Mouse (Mus musculus): ENCODE results near the gene Rassf1.
A peak's percentile ranks its signal among the peaks of the same experiment; 100 is the strongest.

The Rassf1 gene

DNA sequence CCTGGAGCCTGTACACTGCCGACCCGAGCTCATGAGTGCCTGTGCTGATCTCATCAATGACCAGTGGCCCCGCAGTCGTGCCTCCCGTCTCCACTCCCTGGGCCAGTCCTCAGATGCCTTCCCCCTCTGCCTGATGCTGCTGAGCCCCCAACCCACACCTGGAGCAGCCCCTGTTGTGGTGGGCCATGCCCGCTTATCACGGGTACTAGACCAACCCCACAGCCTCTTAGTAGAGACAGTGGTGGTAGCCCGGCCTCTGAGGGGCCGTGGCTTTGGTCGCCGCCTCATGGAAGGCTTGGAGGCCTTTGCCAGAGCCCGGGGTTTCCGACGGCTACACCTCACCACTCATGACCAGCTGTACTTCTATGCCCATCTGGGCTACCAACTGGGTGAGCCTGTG is 31.8 kb downstream of the Rassf1 start:
- DNase-seq = no peak

DNA sequence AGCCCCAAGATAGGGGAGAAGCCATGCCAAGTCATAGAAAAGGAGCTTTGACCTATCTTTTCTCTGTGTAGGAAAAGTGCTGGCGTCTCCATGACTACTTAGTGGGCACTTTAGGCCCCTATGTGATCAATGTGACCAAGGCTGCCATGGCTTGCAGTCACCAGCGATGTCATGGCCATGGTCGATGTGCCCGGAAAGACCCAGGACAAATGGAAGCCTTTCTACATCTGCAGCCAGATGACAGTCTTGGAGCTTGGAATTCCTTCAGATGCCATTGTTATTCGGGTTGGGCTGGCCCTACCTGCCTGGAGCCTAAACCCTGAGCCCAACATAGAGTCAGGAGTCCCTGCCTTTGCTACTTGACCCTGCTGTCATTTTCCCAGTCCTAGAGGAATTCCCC is 35.1 kb downstream of the Rassf1 start:
- DNase-seq = no peak

DNA sequence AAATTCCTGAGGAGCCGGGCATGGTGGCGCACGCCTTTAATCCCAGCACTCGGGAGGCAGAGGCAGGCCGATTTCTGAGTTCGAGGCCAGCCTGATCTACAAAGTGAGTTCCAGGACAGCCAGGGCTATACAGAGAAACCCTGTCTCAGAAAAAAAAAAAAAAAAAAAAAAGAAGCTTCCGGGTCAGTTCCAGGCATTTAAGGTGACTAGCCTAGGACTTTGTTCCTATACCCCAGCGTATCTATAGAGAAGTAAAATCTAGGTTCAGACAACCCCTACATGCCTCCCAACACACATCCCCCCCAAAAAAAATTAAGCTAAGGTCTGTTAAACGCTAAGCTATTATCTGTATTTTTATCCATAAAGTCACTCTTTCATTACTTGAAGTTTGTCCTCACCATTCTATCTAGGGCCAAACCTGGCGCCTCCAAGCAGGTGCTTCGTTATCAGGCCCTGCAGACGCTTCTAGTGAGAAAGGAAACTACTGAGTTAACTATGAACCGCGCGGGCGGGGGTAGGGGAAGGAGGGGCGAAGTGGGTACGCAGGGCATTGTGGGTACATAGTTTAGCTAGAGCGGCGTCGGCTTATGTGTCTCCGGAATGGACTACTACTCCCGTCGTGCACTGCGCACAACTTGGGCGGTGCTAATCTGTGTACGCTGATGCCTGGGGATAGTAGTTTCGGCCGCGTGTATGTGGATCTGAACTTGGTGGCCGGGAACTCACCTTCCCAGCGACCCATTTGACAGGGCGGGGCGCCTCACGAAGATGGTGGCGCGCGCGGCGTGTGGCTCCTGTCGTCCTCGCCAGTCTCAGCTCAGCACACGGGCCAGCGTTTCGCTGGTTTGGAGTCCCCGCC is 35.8 kb downstream of the Rassf1 start, which contains the start of gene Ifrd2:
TSS of gene Ifrd2 (plus strand) at position 669 of the 859 bp plus-strand sequence.
- DNase-seq = peak; percentile 96

DNA sequence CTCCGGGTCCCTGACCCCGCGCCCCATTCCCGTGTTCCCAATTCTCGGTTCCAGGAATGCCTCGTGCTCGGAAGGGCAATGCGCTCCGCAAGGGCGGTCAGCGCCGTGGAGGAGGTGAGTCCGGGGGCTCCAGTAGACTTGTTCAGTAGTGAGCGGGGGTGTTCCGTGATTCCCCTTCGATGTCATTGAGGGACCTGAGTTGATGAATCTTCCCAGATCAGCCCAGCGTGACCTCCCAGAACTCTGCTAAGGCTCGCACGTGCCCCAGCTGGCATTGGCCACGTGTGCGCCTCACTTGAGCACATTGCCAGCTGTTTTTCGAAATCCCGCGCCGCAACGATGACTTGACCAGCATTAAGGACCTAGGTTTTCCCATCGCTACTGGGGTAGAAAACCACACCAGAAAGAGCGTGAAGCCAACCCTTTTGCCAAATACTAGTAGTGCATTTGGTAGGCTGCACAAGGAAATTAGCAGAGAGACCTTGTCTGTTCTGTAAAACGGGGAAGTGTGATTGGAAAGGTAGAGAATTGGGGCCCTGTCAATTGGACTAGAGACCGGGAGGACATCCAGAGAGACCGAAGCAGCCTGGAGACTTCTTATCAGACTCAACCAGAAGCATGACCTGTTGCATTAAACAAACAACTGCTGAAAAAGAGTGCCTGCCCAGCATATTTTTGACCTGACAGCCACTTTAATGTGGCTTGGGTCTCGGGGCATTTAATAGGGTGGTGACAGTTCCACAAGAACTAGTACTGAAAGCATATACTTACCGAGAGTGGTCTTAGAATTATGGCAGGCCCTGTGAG is 36.7 kb downstream of the Rassf1 start:
- DNase-seq = no peak

DNA sequence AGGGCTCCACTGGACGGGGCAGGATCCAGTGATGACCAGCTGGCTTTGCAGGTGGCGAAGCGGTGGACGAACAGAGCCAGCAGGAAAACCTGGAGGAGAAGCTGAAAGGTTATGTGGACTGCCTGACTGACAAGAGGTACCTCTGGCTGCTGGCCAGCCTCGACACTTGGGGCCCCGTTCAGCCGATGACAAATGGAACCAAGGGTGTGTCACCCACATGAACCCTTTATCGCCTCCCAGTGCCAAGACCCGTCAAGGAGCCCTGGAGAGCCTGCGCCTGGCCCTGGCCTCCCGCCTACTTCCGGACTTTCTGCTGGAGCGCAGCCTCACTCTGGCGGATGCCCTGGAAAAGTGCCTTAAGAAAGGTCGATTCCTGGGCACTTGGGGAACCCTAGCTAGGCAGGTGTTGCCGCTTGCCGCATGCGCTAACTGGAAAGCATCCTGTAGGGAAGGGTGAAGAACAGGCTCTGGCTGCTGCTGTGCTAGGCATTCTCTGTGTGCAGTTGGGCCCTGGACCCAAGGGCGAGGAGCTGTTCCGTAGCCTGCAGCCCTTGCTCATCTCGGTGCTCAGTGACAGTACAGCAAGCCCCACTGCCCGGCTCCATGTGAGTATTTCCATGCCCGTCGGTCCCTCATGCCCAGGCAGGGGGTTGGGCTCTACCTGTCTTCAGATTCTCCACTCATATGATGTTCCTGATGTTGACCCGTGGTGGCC is 38.9 kb downstream of the Rassf1 start:
- no peak for DNase-seq

DNA sequence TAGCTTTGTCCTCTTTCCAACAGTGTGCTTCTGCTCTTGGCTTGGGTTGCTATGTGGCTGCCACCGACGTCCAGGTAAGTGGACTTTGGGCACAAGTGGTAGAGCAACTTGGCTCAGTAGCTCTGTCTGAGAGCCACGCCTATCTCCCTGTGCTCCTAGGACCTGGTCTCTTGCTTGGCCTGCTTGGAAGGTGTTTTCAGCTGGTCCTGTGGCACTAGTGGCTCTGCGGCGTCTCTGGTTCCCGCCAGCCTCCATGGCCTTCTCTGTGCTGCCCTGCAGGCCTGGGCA is 39.4 kb downstream of the Rassf1 start:
- no peak for DNase-seq

DNA sequence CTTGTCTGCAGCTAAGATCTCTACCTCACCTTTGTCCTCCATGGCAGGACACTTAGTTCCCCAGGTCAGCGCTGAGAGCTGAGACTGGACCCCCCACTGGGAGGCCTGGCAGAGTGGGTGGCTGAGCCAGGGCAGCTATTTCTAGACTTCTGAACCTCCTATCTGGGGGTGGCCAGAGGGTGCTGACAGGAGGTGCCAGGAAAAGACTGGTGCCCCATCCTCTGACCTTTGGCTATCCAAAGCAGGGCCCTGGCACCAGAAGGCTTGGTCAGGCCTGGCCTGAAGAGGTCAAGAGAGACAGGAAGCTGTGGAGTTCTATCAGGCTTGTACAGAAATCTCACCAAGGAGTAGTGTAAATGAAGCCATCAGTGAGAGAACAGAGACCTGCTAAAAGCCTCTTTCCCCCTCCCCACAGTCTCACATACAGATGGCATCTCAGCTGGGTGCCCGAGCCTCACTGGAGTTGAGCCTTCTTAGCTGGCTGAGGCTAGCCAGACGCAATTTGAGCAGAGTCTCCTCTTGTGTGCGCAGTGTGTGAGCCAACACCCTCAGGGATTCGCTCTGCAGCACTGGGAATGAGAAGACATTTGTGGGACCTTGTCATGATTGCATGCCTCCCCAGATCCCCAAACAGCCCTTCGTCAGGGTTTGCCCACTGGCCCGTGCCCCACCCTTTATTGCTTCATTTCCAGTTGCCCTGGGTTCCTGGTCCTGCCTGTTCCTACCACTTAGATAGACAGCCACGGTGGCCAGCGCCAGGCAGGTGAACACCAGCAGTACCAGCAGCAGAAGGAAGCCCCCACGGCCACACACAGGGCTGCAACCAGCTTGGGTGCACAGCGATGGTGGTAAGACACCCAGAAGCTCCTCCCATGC is 42.0 kb downstream of the Rassf1 start:
- peak; percentile 84 for DNase-seq

DNA sequence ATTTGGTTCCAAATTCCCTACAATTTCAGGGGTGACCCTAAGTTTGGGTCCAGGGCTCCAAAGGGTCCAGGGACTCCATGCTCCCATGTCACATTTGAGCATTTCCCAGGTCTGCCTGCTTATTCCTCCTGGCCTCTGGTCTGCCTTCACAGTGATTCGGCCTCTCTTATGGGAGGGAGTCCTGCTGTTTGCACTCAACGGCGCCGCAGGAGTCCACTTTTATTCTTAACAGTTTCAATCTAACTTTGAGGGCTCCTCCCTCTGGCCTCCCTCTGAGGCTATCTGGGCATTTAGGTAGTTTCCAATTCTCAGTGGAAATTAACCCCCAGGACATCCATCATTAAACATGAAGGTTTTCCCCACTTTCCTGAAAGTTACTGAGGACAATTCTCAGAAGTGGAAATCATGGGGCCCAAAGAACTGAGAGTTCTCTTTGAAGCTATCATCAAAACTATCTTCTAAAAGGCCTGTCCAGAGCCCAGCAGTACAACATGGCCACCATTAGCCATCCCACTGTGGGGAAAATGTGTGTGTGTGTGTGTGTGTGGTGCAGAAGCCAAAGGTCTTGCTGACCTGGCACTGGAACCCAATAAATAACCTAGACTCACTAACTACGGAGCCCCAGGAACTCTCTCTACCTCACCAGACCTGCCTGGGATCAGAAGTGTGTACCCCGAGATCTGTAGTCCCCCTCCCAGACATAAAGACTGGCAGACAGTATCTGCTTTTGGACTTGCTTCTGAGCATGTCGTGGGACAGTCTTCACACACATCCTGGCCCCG is 43.1 kb downstream of the Rassf1 start:
- no peak for DNase-seq

DNA sequence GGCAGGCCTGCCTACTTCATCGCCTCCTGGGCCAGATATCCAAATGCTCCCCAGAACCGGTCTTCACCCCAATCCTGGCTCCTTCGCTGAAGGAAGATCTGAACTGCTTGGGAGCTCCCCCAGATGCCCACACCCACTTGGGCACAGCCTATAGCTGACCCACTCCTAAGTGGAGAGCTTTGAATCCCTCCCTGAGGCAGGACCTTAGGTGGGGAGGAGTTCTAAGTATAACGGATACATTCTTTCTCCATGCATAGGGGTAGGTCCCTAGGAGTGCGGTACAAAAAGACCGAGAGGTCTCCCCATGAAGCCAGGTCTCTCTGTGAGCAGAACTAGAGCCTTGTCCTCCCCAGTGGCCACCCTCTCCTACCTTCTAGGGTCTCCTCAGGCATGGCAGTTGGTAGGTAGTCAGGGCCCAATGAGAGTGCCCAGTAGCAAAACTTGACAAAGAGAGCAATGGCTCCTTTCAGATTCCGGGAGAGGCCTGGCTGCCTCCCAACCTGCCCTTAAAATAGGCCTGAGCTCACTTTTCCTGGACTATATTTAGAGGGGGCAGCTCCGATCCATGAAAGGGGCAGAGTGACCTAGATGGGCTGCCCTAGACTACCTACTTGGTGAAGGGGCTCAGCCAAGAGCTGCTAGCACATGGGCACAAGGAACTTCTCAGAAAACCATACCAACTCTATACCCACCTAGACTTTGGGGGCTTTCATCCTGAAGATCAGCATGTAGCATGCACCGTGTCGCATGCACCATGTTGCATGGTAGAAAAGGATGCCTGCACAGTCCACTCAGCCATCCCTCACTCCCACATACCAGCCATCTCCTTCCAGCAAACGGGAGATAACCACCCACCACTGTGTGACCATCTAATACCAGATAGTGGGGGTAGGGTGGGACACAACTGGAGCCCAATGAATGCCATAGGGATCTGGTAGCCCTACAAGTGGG is 45.5 kb downstream of the Rassf1 start:
- DNase-seq = no peak

DNA sequence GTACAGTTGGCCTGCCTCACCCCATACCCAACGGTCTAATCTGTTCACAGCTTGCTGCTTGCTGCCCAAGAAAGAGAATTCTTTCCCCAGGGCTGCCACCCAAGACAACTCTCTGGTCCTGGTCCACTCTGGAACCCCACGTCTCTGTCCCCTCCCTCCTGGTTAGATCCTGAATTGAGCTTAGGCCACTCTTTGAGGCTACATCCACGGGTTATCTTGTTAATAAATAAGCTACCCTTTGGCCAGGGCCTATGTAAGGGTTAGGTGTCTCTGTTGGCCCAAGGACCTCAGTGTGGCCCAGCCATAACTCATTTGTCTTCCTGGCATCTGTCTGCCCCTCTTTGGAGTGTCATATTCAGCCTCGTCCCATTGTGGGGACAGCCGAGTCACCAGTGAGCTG is 47.0 kb downstream of the Rassf1 start:
- no peak for DNase-seq

DNA sequence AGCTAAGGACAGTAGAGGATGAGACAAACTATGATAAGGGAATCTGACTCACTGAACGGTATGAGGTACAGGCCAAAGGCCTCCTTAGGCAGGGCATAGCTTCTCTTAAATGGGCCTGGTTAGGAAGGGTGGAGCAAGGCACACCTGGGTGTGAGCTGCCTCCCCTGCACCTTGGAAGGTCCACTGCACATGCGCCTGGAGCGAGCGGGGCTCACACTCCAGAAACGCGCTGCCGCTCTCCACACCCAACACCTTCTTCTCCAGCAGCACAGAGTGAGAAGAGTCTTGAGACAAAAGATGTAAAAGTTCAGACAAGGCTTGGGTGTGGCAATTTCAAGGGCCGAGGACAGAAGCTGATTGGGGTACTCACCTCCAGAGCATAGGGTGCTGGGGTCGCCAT is 48.1 kb downstream of the Rassf1 start:
- no peak for DNase-seq

DNA sequence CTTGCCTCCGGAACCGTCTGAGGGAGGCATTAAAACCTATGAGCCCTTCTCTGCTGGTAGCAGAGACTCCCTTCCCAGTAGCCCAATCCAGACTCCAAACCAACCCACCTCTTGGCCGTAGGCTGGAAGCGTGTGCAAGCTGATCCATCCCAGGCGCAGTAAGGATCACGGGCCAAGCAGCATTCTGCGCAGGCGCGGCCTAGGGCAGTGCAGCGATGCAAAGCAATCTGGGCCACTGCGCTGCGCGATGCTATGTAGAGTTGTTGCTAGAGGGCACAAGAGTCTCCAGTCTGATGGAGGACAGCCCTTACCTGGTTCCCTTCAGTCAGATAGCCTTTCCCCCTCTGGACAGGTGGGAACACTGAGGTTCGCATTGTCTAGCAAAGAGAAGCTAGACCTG is 48.5 kb downstream of the Rassf1 start:
- DNase-seq = no peak

DNA sequence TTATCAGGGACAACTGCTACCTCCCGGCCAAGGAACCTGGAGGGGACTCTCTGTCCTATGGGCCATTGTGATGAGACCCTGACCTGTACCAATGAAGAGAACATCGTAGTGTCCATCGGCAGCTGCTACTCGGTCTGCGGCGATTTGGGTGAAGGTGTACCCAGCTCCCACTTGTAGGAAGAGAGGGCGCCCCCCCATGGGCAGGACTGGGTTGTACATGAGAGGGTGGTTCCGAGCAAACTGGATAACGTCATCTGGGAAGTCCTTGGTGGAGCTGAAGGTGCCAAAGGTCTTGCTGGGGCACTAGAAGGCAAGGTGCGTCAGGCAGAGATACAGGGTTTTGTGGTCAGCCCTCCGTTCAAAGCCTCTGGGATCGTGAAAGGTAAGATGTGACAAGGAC is 49.4 kb downstream of the Rassf1 start:
- no peak for DNase-seq

DNA sequence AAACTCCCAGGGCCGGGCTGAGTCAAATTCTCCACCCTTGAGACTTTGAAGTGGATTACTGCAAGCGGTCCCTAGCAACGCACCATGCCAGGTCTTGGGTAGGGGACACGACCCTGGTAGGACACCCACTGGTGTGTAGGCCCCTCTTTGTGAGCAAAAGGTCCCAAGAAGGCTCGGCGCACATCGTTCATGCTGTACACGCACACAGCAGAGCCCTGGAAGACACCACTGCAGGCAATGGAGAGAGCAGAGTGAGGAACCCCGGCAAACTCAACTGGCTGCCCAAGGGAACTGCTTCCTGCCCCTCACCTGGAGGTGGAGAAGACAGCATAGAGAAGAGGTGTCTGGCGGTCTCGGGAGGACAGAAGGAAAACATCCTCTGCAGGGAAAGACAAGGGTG is 49.9 kb downstream of the Rassf1 start:
- DNase-seq = no peak

DNA sequence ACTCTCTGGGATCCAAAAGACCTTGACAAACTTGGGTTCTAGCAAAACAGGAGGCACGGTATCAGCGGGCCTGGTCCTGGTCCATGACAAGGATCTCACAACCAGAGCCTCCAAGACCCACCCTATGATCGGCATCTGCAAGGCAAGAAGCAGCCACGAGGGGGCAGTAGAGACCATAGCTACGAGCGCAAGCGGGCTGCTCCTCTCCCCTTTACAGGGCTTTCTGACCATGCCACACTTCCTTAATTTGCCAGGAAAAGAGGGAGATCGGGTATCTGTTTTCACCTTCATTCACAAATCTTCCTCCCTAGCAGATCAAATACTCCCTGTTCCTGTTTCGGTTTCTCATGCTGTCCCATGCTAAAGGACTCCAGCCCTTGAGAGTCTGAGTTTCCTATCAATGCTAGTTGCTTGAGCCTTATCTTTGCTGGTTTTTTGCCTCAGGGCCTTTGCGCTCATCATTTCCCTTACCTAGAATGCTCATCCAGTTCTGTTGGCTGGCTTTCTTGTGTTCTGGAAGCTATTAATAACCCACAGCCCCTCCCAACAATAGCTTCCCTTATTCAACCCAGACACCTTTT is 50.8 kb downstream of the Rassf1 start:
- DNase-seq = peak; percentile 94

DNA sequence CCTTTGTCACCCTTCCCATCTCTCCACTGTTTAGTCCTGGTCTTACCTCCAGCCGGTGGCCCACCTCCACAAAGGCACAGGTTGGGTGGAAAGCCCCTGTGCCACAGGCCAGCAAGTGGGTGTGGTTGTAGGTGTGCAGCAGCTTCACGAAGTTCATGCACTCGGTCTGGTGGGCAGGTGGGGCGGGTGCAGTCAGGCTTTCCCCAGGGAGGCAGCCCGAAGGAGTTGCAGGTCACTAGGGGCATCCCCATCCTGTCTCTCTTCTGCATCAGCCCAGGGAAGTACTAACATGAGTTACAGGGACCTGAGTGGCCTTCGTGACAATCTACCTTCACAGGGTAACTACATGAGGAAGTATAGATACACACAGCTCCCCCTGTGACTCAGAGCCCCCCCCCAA is 51.9 kb downstream of the Rassf1 start:
- DNase-seq = no peak

DNA sequence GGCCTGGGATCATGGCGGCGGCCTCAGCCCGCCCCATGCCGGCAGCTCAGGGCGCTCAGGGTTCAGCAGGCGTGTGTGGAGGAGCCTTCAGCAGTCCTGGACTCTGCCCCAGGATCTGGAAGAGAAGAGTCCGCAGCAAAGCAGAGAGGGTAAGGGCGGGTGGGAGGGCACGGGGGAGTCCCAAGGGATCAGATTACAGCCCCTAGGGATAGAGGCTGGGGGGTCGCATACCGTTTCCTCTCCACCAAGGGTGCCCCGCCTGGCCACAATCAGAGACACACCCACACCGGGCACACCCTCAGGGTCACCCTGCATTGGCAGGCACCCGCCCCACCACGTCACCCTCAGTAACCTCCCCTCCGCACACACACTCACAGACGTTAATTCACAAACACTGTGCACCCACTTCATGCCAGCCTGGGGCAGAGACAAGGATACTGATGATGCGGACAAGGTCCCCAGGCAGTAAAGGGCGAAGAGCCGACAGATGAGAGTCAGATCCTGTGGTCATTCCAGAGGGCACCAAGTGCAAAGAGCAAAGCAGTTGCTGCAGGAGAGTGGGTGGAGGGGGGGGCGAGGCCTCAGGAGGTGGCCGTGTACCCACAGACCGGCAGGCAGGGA is 53.8 kb downstream of the Rassf1 start:
- no peak for DNase-seq

DNA sequence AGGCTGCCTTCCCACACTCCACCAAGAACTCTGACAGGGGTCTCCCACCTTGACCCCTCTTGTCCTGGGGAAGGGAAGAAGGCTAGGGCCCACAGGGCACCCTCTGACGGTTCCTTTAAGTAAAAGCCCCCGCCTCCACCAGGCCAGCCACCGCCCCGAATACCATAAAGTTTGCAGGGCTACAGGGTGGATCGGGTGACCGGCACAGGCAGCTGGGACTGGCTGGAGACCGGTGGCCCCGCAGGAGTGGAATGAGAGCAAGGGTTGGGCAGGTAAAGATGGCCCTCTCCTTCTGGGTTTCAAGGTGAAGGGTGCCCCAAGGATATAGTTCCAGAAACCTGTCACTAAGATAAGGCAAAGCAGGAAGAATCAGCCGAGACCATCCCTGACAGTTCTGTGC is 55.2 kb downstream of the Rassf1 start:
- DNase-seq = no peak

DNA sequence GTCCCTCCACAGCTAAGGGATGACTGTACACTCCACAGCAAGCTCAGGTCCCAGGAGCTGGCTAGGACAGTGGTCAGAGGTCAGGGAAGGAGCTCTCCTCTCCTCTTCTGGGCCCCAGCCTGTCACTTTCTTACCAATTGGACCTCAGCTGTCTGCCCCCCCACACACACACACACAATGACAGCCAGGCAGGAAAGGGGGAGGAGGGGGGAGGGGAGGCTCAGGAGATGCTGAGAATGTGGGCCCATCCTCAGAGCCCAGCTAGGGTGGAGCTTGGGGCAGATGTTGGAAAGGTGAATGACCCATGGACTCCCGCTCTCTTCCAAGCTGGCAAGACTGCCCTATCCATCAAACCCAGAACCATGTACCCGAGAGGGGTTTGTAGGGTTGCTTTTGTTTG is 55.7 kb downstream of the Rassf1 start:
- DNase-seq = no peak
